7 mouse cellular contexts compared by ENCODE assay signal in the genomic region with DNA sequence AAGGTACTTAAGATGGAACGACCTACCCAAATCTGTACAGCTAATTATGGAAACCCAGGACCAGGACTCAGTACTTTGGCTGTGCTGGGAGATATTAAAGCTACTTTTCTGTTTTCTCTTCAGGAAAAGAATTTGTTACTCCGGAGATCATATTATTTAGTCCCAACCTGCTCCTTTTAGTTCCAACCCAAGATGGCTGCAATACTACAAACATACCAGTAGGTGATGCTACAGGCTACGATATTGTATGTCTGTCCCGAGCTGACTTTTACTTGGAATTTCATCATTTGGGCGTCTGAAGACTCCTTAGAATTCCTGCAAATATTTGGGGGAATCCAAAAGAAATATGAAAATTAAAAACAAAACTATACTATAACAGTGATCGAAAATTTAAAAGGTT. TPM values are rescaled to one million over a fixed set of nuclear protein-coding genes. Genes with fewer than 3 reads are reported as not detected.
DNase-seq lines count a peak whose midpoint lies in the region; ATAC-seq and TF ChIP-seq lines count a peak whose summit lies in the region.

No protein-coding gene starts in this region.

- H3ac ChIP-seq in C2C12 (ENCODE audit: control insufficient read depth, insufficient read length, low read depth), result no peak overlapping the region

- H3K9ac ChIP-seq in kidney, postnatal 0 days (ENCODE audit: low read depth, low read length), result no peak overlapping the region
- H3K9ac ChIP-seq in forebrain, embryonic 16.5 days (replicated peaks; ENCODE audit: low read depth, low read length), result no peak overlapping the region
- H3K9ac ChIP-seq in kidney, embryonic 15.5 days, result no peak overlapping the region

- WGBS in kidney, postnatal 0 days, result 4% methylated on average over 6 of the region's 6 CpGs
- 7% methylated on average over 6 of the region's 6 CpGs for WGBS in forebrain, embryonic 16.5 days
- 6% methylated on average over 6 of the region's 6 CpGs for WGBS in kidney, embryonic 15.5 days

- ATAC-seq in kidney, postnatal 0 days (replicated peaks; ENCODE audit: low FRiP score, low read depth), result no peak
- peak; percentile 41; the same call in 1 of the 2 replicates for ATAC-seq in forebrain, embryonic 16.5 days
- no peak for ATAC-seq in kidney, embryonic 15.5 days (replicated peaks; ENCODE audit: low FRiP score)

- H3K27me3 ChIP-seq in kidney, postnatal 0 days (ENCODE audit: insufficient read depth, low read length), result no peaks in the 10 kb centered on the region
- no peaks in the 10 kb centered on the region for H3K27me3 ChIP-seq in C2C12 (ENCODE audit: control insufficient read depth, insufficient read depth, insufficient read length)
- no peaks in the 10 kb centered on the region for H3K27me3 ChIP-seq in forebrain, embryonic 16.5 days (replicated peaks; ENCODE audit: control insufficient read depth, insufficient read depth, low read length)
- H3K27me3 ChIP-seq in kidney, embryonic 15.5 days, result peaks cover 15% of the 10 kb centered on the region; the same call in 1 of the 2 replicates

- no peaks in the 10 kb centered on the region for H3K4me1 ChIP-seq in kidney, postnatal 0 days (replicated peaks; ENCODE audit: insufficient read depth, low read length)
- H3K4me1 ChIP-seq in forebrain, embryonic 16.5 days (replicated peaks; ENCODE audit: control insufficient read depth, insufficient read depth, low read length), result no peaks in the 10 kb centered on the region
- peaks cover 5% of the 10 kb centered on the region; the same call in 1 of the 2 replicates for H3K4me1 ChIP-seq in kidney, embryonic 15.5 days

- no peak overlapping the region for H3K4me3 ChIP-seq in kidney, postnatal 0 days (replicated peaks; ENCODE audit: low read depth, low read length)
- no peak overlapping the region for H3K4me3 ChIP-seq in C2C12 (ENCODE audit: insufficient read depth, poor library complexity, severe bottlenecking)
- no peak overlapping the region for H3K4me3 ChIP-seq in forebrain, embryonic 16.5 days (replicated peaks; ENCODE audit: low read length)
- H3K4me3 ChIP-seq in kidney, embryonic 15.5 days (replicated peaks), result no peak overlapping the region

- H3K79me2 ChIP-seq in C2C12 (ENCODE audit: control insufficient read depth, insufficient read depth), result no peaks in the 10 kb centered on the region

- H3K27ac ChIP-seq in kidney, postnatal 0 days, result no peak overlapping the region
- no peak overlapping the region for H3K27ac ChIP-seq in forebrain, embryonic 16.5 days (ENCODE audit: low read length)
- no peak overlapping the region for H3K27ac ChIP-seq in kidney, embryonic 15.5 days

- TF ChIP-seq CTCF in kidney, postnatal 0 days (IDR thresholded peaks at IDR 0.05; ENCODE audit: low read depth), result peak; percentile 94
- peak; percentile 46 for TF ChIP-seq CTCF in C2C12 (IDR thresholded peaks at IDR 0.05; ENCODE audit: control insufficient read depth, insufficient read depth, insufficient read length)

- peak; percentile 87 for DNase-seq in kidney, postnatal 0 days (ENCODE audit: low spot score)
- DNase-seq in kidney, postnatal 4 days, result no peak
- DNase-seq in ES-CJ7 (ENCODE audit: low read depth, low spot score), result peak; percentile 71
- DNase-seq in skeletal muscle tissue, adult 2 months (ENCODE audit: low read depth, low spot score), result peak; percentile 28

- H3K9me3 ChIP-seq in kidney, postnatal 0 days (replicated peaks; ENCODE audit: low read length), result no peaks in the 10 kb centered on the region
- H3K9me3 ChIP-seq in forebrain, embryonic 16.5 days (ENCODE audit: control insufficient read depth, low read length), result no peaks in the 10 kb centered on the region
- no peaks in the 10 kb centered on the region for H3K9me3 ChIP-seq in kidney, embryonic 15.5 days (replicated peaks)

- H3K4me2 ChIP-seq in kidney, postnatal 0 days (ENCODE audit: low read length), result no peak overlapping the region
- H3K4me2 ChIP-seq in forebrain, embryonic 16.5 days (ENCODE audit: low read length), result no peak overlapping the region
- no peak overlapping the region for H3K4me2 ChIP-seq in kidney, embryonic 15.5 days

- no peaks in the 10 kb centered on the region for H3K79me3 ChIP-seq in C2C12 (ENCODE audit: low read depth)

- H3K36me3 ChIP-seq in kidney, postnatal 0 days (ENCODE audit: insufficient read depth, low read length), result no peaks in the 10 kb centered on the region
- no peaks in the 10 kb centered on the region for H3K36me3 ChIP-seq in C2C12 (ENCODE audit: control insufficient read depth, insufficient read depth)
- no peaks in the 10 kb centered on the region for H3K36me3 ChIP-seq in forebrain, embryonic 16.5 days (ENCODE audit: control insufficient read depth, insufficient read depth)
- H3K36me3 ChIP-seq in kidney, embryonic 15.5 days, result no peaks in the 10 kb centered on the region

TF ChIP-seq in C2C12, 6 proteins besides CTCF, POLR2A, EP300 and RAD21:
- TF ChIP-seq FOSL1 (IDR thresholded peaks at IDR 0.05; ENCODE audit: insufficient read depth, low read length, poor library complexity, severe bottlenecking) (no peak), CEBPB (IDR thresholded peaks at IDR 0.05; ENCODE audit: low read depth) (peak; percentile 44)

RNA-seq across cellular contexts. Expression of a gene that starts 32.6 kb away (rescaled TPM):
- 5.8 and 6.1 TPM in 2 replicates for polyA plus RNA-seq in kidney, postnatal 0 days (2015; fragmentation: Nextera tagmentation; extraction: Ambion mirVana)
- 3.8 TPM for polyA plus RNA-seq in C2C12 (2012; fragmentation: generic; extraction: Trizol)
- 4.5 and 4.7 TPM in 2 replicates for polyA plus RNA-seq in forebrain, embryonic 16.5 days (2015; fragmentation: Nextera tagmentation; extraction: Ambion mirVana)
- 7.6 and 7.9 TPM in 2 replicates for polyA plus RNA-seq in kidney, embryonic 15.5 days (2015; fragmentation: Nextera tagmentation; extraction: Ambion mirVana)

Comparison
In these comparisons a context has a peak if more than half of its experiments do, and no peak if none do; other contexts are left out.
1. DNase-seq: peak in kidney, postnatal 0 days (single experiment), ES-CJ7 (single experiment) and skeletal muscle tissue, adult 2 months (single experiment); none in kidney, postnatal 4 days (0 of 2).